Mouse (Mus musculus) forebrain, postnatal 0 days (tissue): ENCODE measurements around the gene Zfp511. TPM values are rescaled to one million over a fixed set of nuclear protein-coding genes. Genes with fewer than 3 reads are reported as not detected.

Experiments
- ATAC-seq: fragments of 200-750 bp; cut with Nextera tagmentation; 2 replicates; pipeline ENCODE4 v1.8.0; 2017; ENCODE audit warnings: mild to moderate bottlenecking, moderate library complexity
- DNase-seq: peaks from one replicate; pipeline ENCODE4 v3.0.0-alpha.2; 2015
- H3K27ac ChIP-seq: fragments of 300-500 bp; sonication (generic); 2 replicates; pipeline ENCODE4 v1.5.1; 2014; ENCODE audit warnings: low read depth, mild to moderate bottlenecking, antibody characterized with exemption, low read length, moderate library complexity, mixed read lengths
- H3K27me3 ChIP-seq: fragments of 300-500 bp; sonication (generic); 2 replicates; pipeline ENCODE4 v1.6.1; 2014; ENCODE audit warnings: mild to moderate bottlenecking, low read length, mixed read lengths; ENCODE audit not compliant: insufficient read depth
- H3K36me3 ChIP-seq: fragments of 300-500 bp; sonication (generic); 2 replicates; pipeline ENCODE4 v1.6.1; 2014; ENCODE audit warnings: mild to moderate bottlenecking, moderate library complexity; ENCODE audit not compliant: insufficient read depth
- H3K4me1 ChIP-seq: fragments of 300-500 bp; sonication (generic); 2 replicates; pipeline ENCODE4 v1.6.1; 2014; ENCODE audit warnings: antibody characterized with exemption; ENCODE audit not compliant: insufficient read depth
- H3K4me2 ChIP-seq: fragments of 300-500 bp; sonication (generic); 2 replicates; pipeline ENCODE4 v1.6.1; 2014; ENCODE audit warnings: low read depth, mild to moderate bottlenecking, moderate library complexity
- H3K4me3 ChIP-seq: fragments of 300-500 bp; sonication (generic); 2 replicates; pipeline ENCODE4 v1.5.1; 2014; ENCODE audit warnings: low read depth, low read length, mixed read lengths
- H3K9ac ChIP-seq: fragments of 300-500 bp; sonication (generic); 2 replicates; pipeline ENCODE4 v1.6.1; 2014; ENCODE audit warnings: mild to moderate bottlenecking
- H3K9me3 ChIP-seq: fragments of 300-500 bp; sonication (generic); 2 replicates; pipeline ENCODE4 v1.6.1; 2016; ENCODE audit warnings: low read length
- CTCF ChIP-seq: sonication (generic); IDR thresholded peaks from 2 replicates; pipeline ENCODE4 v1.5.1; 2016; ENCODE audit warnings: antibody characterized with exemption, control low read depth, low read depth
- WGBS: fragments of 180-500 bp; shearing (Covaris S2); extraction: QIAGEN DNeasy Blood & Tissue Kit; methylation state at CpG from one replicate; pipeline ENCODE4 v1.1.7; 2014; 5-methylcytosine and 5-hydroxymethylcytosine counted together
- polyA plus RNA-seq: library from polyadenylated mRNA; unstranded; fragments of >200 nt; fragmentation: Nextera tagmentation; extraction: Ambion mirVana; gene quantifications from 2 replicates; pipeline ENCODE4 v1.2.1, GENCODE M21; 2015
- total RNA-seq: library from RNA; depleted of rRNA; stranded (reverse); fragments of >200 nt; gene quantifications from 2 replicates; pipeline ENCODE4 v1.2.3, GENCODE M21; 2014

Zfp511 gene
- total and polyA plus RNA-seq, 2 experiments from 2014 or later = 56.1 to 66.1 TPM

- Histone ChIP-seq H3K36me3 (no peaks in the 10 kb centered on the region), H3K27me3 (peaks cover 71% of the 10 kb centered on the region), H3K4me3 (peak within 1 kb of the TSS; percentile 32), H3K9ac (peak within 1 kb of the TSS; percentile 28; the same call in 1 of the 2 replicates), H3K4me2 (peak within 1 kb of the TSS; percentile 54), H3K27ac (no peak within 1 kb of the TSS), H3K9me3 (no peaks in the 10 kb centered on the region), H3K4me1 (0 out of 2 replicates have a peak, but pooled peaks cover 9% of the 10 kb centered on the region)
- under 1% methylated on average over 56 of the region's 56 CpGs for WGBS
- DNase-seq = no peak
- peak; percentile 27 for ATAC-seq
- no peak for TF ChIP-seq CTCF
These were observed 12.3 kb downstream of the Zfp511 start, which contains the start of gene Msx3 for GRCm38 (mm10) chr7:140048361-140049114. TSS of gene Msx3 (minus strand) at chr7:140049089.

GRCm38 (mm10) chr7:140049115-140049689 lies 13.0 kb downstream of the Zfp511 start:
- 0 out of 2 replicates have a peak, but pooled peaks cover 9% of the 10 kb centered on the region for H3K4me1 ChIP-seq
- TF ChIP-seq CTCF = no peak; the same call in none of the 2 replicates
- H3K27ac ChIP-seq = no peak overlapping the region
- H3K36me3 ChIP-seq = no peaks in the 10 kb centered on the region
- WGBS = 1% methylated on average over 34 of the region's 34 CpGs
- peak overlapping the region; percentile 54 for H3K4me2 ChIP-seq
- H3K27me3 ChIP-seq = peaks cover 67% of the 10 kb centered on the region
- peak overlapping the region; percentile 32 for H3K4me3 ChIP-seq
- no peak for DNase-seq
- peak; percentile 62 for ATAC-seq
- H3K9me3 ChIP-seq = no peaks in the 10 kb centered on the region
- H3K9ac ChIP-seq = peak overlapping the region; percentile 28; the same call in 1 of the 2 replicates

- Histone ChIP-seq H3K27me3 (peaks cover 33% of the 10 kb centered on the region), H3K36me3 (no peaks in the 10 kb centered on the region), H3K4me3 (no peak overlapping the region), H3K4me2 (no peak overlapping the region), H3K9me3 (no peaks in the 10 kb centered on the region), H3K9ac (no peak overlapping the region), H3K27ac (no peak overlapping the region), H3K4me1 (0 out of 2 replicates have a peak, but pooled peaks cover 10% of the 10 kb centered on the region)
- TF ChIP-seq CTCF = no peak
- DNase-seq (peak; percentile 83), ATAC-seq (peak; percentile 68)
- WGBS = 61% methylated on average over 4 of the region's 4 CpGs
These were observed 17.9 kb downstream of the Zfp511 start for GRCm38 (mm10) chr7:140054124-140054523.

- WGBS = 3% methylated on average over 53 of the region's 53 CpGs
- Histone ChIP-seq H3K36me3 (no peaks in the 10 kb centered on the region), H3K9me3 (no peaks in the 10 kb centered on the region), H3K27ac (peak overlapping the region; percentile 51), H3K4me2 (peak overlapping the region; percentile 77), H3K4me1 (peaks cover 19% of the 10 kb centered on the region), H3K9ac (peak overlapping the region; percentile 75), H3K4me3 (peak overlapping the region; percentile 45), H3K27me3 (peaks cover 7% of the 10 kb centered on the region)
- peak; percentile 71 for ATAC-seq
- peak; percentile 34 for TF ChIP-seq CTCF
- peak; percentile 72 for DNase-seq
These were observed 21.5 kb downstream of the Zfp511 start for GRCm38 (mm10) chr7:140057413-140058407.

GRCm38 (mm10) chr7:140058528-140058927 lies 22.3 kb downstream of the Zfp511 start:
- Histone ChIP-seq H3K9me3 (no peaks in the 10 kb centered on the region), H3K27ac (peak overlapping the region; percentile 51), H3K9ac (peak overlapping the region; percentile 75), H3K27me3 (peaks cover 3% of the 10 kb centered on the region), H3K4me2 (peak overlapping the region; percentile 77), H3K36me3 (no peaks in the 10 kb centered on the region), H3K4me1 (peaks cover 19% of the 10 kb centered on the region), H3K4me3 (peak overlapping the region; percentile 45)
- ATAC-seq (no peak), DNase-seq (no peak)
- 11% methylated on average over 7 of the region's 7 CpGs for WGBS
- no peak for TF ChIP-seq CTCF

- ATAC-seq (no peak), DNase-seq (no peak)
- Histone ChIP-seq H3K36me3 (no peaks in the 10 kb centered on the region), H3K9ac (no peak overlapping the region), H3K27me3 (peaks cover 3% of the 10 kb centered on the region), H3K4me2 (no peak overlapping the region), H3K4me1 (peaks cover 19% of the 10 kb centered on the region), H3K27ac (no peak overlapping the region), H3K4me3 (no peak overlapping the region), H3K9me3 (no peaks in the 10 kb centered on the region)
- no peak for TF ChIP-seq CTCF
- 37% methylated on average over 4 of the region's 4 CpGs for WGBS
These were observed 23.4 kb downstream of the Zfp511 start for GRCm38 (mm10) chr7:140059601-140060000.
